Mouse (Mus musculus) lung, postnatal 0 days (tissue): ENCODE data around the gene Ptpn13.

Experiments
- CTCF ChIP-seq: IDR thresholded peaks from 2 replicates; pipeline ENCODE4 v1.5.1; 2016; ENCODE audit warnings: antibody characterized with exemption, mild to moderate bottlenecking
- EP300 ChIP-seq: IDR thresholded peaks from 2 replicates; pipeline ENCODE4 v1.6.1; 2016; ENCODE audit warnings: antibody characterized with exemption, mild to moderate bottlenecking, control low read depth

DNA sequence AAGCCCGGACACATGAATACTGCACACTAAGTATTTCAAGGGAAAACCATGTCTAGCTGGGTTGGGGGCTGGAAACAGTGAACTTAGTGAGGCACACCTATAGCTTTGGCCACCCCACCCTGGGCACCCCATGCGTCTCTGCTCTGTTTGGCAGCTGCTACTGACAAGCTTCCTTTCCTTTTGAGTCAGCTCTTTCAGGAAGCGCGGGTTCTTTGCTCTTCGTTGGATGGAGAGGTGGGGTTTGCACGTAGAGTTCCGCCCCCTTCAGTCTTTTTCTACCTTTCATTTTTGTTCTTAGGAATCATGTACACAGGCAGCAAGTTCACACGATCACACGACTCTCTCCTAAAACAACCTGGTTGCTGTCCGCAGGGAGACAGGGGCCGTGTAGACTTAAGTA lies 14.2 kb downstream of the Ptpn13 start:
- TF ChIP-seq CTCF, result no peak
- no peak for TF ChIP-seq EP300
